Mouse (Mus musculus): Measurements from ENCODE around the gene Neu1.
"Not testable (repeated sequence)": the region's sequence is repeated elsewhere in the genome, so short reads cannot be mapped to it uniquely, and the experiment has no call there.

The Neu1 gene

GRCm38 (mm10) chr17:34901948-34902347, 29.1 kb upstream of the Neu1 start:
- not testable (repeated sequence) for DNase-seq (ENCODE audit: low read depth, low spot score)

- DNase-seq (ENCODE audit: low read depth, low spot score) = no peak
Observed at GRCm38 (mm10) chr17:34902895-34903294, 28.2 kb upstream of the Neu1 start.

DNA sequence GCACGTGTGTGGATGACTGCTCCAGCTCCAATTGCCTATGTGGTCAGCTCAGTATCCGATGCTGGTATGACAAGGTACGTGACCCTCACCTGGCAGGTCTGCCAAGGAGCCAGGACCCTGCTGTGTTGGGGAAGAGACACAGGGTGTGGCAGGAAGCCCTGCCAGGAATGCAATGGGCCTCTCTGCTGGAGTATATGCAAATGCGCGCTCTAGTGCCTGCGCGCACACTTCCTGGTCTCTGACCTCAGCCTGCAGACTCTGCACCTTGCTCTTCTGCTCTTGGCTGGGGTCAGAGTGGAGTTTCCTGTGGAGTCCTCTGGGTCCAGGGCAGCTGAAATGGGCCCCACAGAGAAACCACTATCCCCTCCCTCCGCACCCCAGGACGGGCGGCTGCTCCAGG, 20.1 kb upstream of the Neu1 start:
- DNase-seq (ENCODE audit: low read depth, low spot score) = no peak

- DNase-seq (ENCODE audit: low read depth, low spot score) = peak; percentile 61
Observed at GRCm38 (mm10) chr17:34911945-34912351, 19.1 kb upstream of the Neu1 start.

- DNase-seq (ENCODE audit: low read depth, low spot score) = no peak
Observed at GRCm38 (mm10) chr17:34913930-34914665, 17.0 kb upstream of the Neu1 start, which contains the start of gene Slc44a4. TSS of gene Slc44a4 (plus strand) at chr17:34914466.

- no peak for DNase-seq (ENCODE audit: low read depth, low spot score)
Observed at GRCm38 (mm10) chr17:34915410-34915831, 15.6 kb upstream of the Neu1 start.

DNA sequence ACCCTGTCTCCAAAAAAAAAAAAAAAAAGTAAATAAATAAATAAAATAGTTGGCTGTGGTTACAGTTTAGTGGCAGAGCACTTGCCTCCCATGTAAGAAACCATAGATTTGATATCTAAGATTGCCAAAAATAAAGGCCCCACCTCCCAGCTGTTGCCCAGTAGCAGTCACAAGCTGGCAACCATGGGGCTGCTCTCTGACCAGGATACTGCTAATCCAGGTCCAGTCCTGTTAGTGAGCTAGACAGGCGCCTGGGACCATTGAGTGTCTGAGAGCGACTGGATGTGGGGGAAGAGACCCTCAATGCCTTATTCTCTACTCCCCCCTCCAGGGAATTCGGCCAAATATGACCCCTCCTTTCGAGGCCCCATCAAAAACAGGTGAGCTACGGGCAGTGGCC, 14.7 kb upstream of the Neu1 start:
- no peak for DNase-seq (ENCODE audit: low read depth, low spot score)

DNA sequence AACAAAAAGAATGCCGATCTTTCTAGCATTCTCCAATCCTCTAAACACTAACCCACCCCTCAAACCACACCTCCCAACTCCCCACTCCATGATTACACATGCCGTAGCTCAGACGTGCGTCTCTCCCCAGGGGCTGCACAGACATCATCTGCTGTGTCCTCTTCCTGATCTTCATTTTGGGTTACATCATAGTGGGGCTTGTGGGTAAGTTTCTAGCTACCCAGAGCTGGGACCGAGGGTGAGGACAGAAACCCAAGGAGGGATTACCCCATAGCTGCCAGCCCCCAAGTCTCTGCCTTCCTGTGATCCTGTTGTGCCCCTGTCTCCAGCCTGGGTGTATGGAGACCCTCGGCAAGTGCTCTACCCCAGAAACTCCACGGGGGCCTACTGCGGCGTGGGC, 13.9 kb upstream of the Neu1 start:
- no peak for DNase-seq (ENCODE audit: low read depth, low spot score)

GRCm38 (mm10) chr17:34922939-34923338, 8.1 kb upstream of the Neu1 start:
- DNase-seq (ENCODE audit: low read depth, low spot score) = no peak

- DNase-seq (ENCODE audit: low read depth, low spot score) = no peak
Observed at GRCm38 (mm10) chr17:34924258-34924657, 6.8 kb upstream of the Neu1 start.

GRCm38 (mm10) chr17:34927306-34928019, 3.6 kb upstream of the Neu1 start:
- DNase-seq (ENCODE audit: low read depth, low spot score) = no peak

- no peak for DNase-seq (ENCODE audit: low read depth, low spot score)
Observed at GRCm38 (mm10) chr17:34928841-34929240, 2.2 kb upstream of the Neu1 start.

DNA sequence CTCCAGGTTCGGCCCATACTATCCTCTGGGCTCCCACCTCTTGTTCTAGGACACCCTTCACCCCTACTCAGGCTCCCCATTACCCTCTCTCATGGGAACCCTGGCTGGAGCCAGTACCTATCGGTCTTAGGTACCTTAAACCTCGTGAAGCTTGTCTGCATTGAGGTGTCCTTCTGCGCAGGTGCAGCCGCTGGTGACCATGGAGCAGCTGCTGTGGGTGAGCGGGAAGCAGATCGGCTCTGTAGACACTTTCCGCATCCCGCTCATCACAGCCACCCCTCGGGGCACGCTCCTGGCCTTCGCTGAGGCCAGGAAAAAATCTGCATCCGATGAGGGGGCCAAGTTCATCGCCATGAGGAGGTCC, 664 bp downstream of the Neu1 start:
- no peak for DNase-seq (ENCODE audit: low read depth, low spot score)

GRCm38 (mm10) chr17:34932287-34932686, 1.2 kb downstream of the Neu1 start:
- no peak for DNase-seq (ENCODE audit: low read depth, low spot score)

DNA sequence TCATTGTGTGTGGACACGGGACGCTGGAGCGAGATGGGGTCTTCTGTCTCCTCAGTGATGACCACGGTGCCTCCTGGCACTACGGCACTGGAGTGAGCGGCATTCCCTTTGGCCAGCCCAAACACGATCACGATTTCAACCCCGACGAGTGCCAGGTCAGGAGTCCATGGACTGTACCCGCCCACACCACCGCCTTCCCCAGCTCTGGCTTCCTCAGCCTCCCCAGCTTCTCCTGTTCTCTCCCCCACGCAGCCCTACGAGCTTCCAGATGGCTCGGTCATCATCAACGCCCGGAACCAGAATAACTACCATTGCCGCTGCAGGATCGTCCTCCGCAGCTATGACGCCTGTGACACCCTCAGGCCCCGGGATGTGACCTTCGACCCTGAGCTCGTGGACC, 3.0 kb downstream of the Neu1 start:
- no peak for DNase-seq (ENCODE audit: low read depth, low spot score)

GRCm38 (mm10) chr17:34934830-34935229, 3.8 kb downstream of the Neu1 start:
- DNase-seq (ENCODE audit: low read depth, low spot score) = no peak

GRCm38 (mm10) chr17:34937960-34938505, 7.0 kb downstream of the Neu1 start:
- DNase-seq (ENCODE audit: low read depth, low spot score) = no peak

- no peak for DNase-seq (ENCODE audit: low read depth, low spot score)
Observed at GRCm38 (mm10) chr17:34941344-34942041, 10.4 kb downstream of the Neu1 start.

DNA sequence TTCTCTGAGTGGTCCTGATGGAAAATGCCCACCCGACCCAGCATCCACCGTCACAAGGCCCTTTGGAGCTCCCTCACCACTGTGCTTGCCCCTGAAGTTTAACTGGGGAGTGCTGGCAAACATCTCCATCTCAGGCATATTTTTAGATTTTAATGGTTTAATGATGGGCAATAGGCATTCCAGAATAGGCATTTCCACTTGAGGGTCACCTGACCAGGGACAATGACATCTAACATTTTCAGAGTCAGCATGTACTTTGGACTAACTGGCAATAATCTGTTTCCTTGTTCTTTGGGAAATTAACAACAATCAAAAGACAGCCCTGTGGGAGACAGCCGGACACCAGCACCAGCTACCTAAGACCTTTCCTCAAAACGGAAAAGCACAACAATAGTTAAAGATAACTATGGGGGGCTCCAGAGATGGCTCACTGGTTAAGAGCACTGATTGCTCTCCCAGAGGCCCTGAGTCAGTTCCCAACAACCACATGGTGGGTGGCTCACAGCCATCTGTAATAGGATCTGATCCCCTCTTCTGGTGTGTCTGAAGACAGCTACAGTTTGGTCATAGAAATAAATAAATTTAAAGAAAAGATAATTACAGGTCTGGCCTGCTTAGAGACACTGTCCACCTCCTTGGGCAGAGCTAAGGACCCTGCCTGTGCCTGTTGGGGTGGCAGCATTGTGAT, 12.2 kb downstream of the Neu1 start:
- DNase-seq (ENCODE audit: low read depth, low spot score) = no peak

DNA sequence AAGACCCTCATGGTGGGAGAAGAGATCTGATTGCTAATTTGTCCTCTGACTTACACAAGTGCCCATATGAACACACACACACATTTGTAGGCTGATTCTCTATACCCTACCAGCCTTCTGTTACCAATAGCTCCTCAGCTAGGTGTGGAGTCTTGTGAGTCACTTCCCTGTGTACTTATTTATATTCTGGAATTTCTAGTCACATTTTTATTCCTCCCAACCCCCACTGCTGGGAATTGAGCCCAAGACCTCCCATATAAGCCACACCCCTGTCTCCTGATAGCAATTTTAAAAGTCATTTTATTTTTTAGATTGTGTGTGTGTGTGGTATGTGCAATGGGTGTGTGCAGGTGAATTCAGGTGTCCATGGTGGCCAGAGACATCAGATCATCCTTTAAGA, 13.3 kb downstream of the Neu1 start:
- no peak for DNase-seq (ENCODE audit: low read depth, low spot score)

- DNase-seq (ENCODE audit: low read depth, low spot score) = no peak
Observed at GRCm38 (mm10) chr17:34946486-34947140, 15.6 kb downstream of the Neu1 start.
